Mouse (Mus musculus): Measurements from ENCODE around the gene Tmtc1. TPM values are rescaled to one million over a fixed set of nuclear protein-coding genes. Genes with fewer than 3 reads are reported as not detected.
A peak's percentile ranks its signal among the peaks of the same experiment; 100 is the strongest.

Tmtc1 gene
- polyA plus RNA-seq, 1 experiment from 2014 or later = 0.93 TPM

DNA sequence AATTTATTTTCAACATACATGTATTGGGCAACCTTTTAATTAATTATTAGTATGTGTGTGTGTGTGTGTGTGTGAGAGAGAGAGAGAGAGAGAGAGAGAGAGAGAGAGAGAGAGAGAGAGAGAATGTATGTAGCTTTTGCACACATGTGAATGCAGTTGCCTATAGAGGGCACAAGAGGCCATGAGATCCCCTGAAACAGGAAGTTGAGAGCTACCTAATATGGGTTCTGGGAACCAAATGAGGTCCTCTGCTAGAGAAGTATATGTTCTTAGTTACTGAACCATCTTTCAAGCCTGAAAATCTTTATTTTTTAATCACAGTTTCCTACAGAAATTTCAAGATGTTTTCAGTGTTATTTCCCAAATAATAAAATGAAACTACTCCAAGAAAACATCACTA lies 30.6 kb downstream of the Tmtc1 start:
- Histone ChIP-seq H3K4me2 (replicated peaks; ENCODE audit: low read depth) (no peak overlapping the region), H3K27ac (replicated peaks) (no peak overlapping the region), H3K4me1 (replicated peaks; ENCODE audit: control insufficient read depth, insufficient read depth) (no peaks in the 10 kb centered on the region), H3K27me3 (ENCODE audit: control insufficient read depth, insufficient read depth, low read length) (no peaks in the 10 kb centered on the region), H3K9me3 (ENCODE audit: control insufficient read depth, low read length) (no peaks in the 10 kb centered on the region), H3K36me3 (ENCODE audit: control insufficient read depth, insufficient read depth, low read length) (peaks cover 2% of the 10 kb centered on the region; the same call in 1 of the 2 replicates), H3K9ac (ENCODE audit: low read length) (no peak overlapping the region), H3K4me3 (ENCODE audit: low read depth, low read length) (no peak overlapping the region)
- DNase-seq (ENCODE audit: low spot score) (no peak), ATAC-seq (ENCODE audit: low FRiP score, low TSS enrichment) (no peak)
- TF ChIP-seq CTCF (IDR thresholded peaks at IDR 0.05; ENCODE audit: low read depth) (peak; percentile 44), EP300 (optimal IDR thresholded peaks at IDR 0.05) (no peak)

DNA sequence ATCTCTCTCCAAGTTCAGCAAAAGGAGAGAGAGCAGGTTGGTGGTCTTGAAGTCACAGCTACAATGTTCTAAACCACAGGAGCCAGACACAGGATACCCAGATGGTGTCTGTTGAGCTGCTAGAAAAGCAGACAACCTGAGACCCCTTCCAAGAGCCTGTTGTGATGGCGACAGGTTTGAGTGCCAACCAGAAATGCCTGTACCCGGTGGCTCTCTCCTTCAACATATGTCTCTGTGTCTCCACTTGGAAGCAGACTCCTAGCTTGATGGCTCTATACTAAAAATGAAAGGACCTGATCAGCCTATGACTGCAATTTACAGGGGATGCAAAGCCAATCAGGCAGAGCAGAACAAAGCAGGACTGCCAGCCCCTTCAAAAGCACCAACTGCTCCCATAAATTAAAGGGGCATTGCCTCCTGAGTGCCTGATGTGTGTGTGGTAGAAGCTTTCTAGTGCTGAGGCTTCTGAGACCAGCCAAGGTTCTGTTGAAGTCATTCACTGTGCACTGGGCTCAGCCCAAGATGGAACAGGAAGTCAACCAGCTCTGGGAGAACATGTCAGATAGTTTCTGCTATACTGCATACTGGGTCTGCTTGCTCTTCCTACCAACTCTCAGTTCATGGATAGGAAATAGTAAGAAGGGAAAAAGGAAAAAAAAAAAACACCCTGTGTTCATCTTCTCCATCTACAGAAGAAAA lies 37.2 kb downstream of the Tmtc1 start:
- Histone ChIP-seq H3K36me3 (ENCODE audit: control insufficient read depth, insufficient read depth, low read length) (no peaks in the 10 kb centered on the region), H3K4me1 (replicated peaks; ENCODE audit: control insufficient read depth, insufficient read depth) (no peaks in the 10 kb centered on the region), H3K9me3 (ENCODE audit: control insufficient read depth, low read length) (no peaks in the 10 kb centered on the region), H3K27ac (replicated peaks) (no peak overlapping the region), H3K4me3 (ENCODE audit: low read depth, low read length) (no peak overlapping the region), H3K27me3 (ENCODE audit: control insufficient read depth, insufficient read depth, low read length) (no peaks in the 10 kb centered on the region), H3K9ac (ENCODE audit: low read length) (no peak overlapping the region), H3K4me2 (replicated peaks; ENCODE audit: low read depth) (no peak overlapping the region)
- DNase-seq (ENCODE audit: low spot score) (no peak), ATAC-seq (ENCODE audit: low FRiP score, low TSS enrichment) (no peak)
- TF ChIP-seq CTCF (IDR thresholded peaks at IDR 0.05; ENCODE audit: low read depth) (no peak), EP300 (optimal IDR thresholded peaks at IDR 0.05) (no peak)
- 76% methylated on average over 2 of the region's 2 CpGs for WGBS

DNA sequence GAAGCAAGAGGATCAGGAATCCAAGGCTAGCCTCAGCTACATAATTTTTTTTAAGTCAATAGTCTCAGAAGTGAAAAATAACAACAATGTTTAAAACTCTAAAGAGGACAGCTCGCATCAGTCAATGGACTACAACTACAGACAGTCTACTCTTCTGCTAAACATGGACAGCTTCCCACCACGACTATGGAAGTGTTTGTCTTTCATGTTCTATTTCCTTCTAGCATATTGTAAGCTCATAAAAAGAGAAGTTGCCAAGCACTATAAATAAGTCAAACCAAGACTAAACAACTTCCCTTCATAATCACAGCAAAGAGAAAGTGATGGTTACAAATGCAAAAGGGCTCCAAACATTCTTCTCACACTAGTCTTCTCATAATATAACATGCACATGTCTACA lies 38.6 kb downstream of the Tmtc1 start:
- DNase-seq (ENCODE audit: low spot score) = no peak
- 33% methylated on average over 2 of the region's 2 CpGs for WGBS

DNA sequence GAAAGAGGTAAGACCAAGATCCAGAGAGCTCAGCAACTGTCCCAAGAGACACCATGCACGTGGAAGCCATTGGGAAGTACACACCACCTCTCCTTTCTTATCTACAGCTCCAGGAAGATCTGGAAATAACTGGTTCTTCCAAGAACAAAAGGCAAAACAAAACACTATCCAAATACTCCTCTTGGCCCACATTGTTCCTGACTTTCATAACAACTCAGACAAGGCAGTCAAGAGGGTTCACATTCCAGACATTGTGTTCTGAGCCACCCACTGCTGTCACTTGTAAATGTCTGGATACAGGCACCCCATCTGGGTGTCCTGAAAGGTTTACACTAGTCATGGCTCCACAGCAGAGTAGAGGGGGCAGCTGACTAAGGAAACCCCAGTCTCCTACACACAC lies 39.7 kb downstream of the Tmtc1 start:
- H3K9ac ChIP-seq (ENCODE audit: low read length) = no peak overlapping the region
- no peak overlapping the region for H3K4me2 ChIP-seq (replicated peaks; ENCODE audit: low read depth)
- H3K9me3 ChIP-seq (ENCODE audit: control insufficient read depth, low read length) = no peaks in the 10 kb centered on the region
- H3K27ac ChIP-seq (replicated peaks) = 0 out of 2 replicates have a peak overlapping the region, but pooled peaks have one; percentile 49
- no peaks in the 10 kb centered on the region for H3K36me3 ChIP-seq (ENCODE audit: control insufficient read depth, insufficient read depth, low read length)
- H3K27me3 ChIP-seq (ENCODE audit: control insufficient read depth, insufficient read depth, low read length) = no peaks in the 10 kb centered on the region
- no peaks in the 10 kb centered on the region for H3K4me1 ChIP-seq (replicated peaks; ENCODE audit: control insufficient read depth, insufficient read depth)
- H3K4me3 ChIP-seq (ENCODE audit: low read depth, low read length) = no peak overlapping the region
- TF ChIP-seq CTCF (IDR thresholded peaks at IDR 0.05; ENCODE audit: low read depth) = no peak
- ATAC-seq (ENCODE audit: low FRiP score, low TSS enrichment) (peak; percentile 61; the same call in 1 of the 2 replicates), DNase-seq (ENCODE audit: low spot score) (no peak)
- 24% methylated on average over 1 of the region's 1 CpGs for WGBS

More for the DNA sequence above, 38.6 kb downstream of the Tmtc1 start:
- Histone ChIP-seq H3K4me3 (ENCODE audit: low read depth, low read length) (no peak overlapping the region), H3K9ac (ENCODE audit: low read length) (no peak overlapping the region), H3K27me3 (ENCODE audit: control insufficient read depth, insufficient read depth, low read length) (no peaks in the 10 kb centered on the region), H3K4me2 (replicated peaks; ENCODE audit: low read depth) (no peak overlapping the region), H3K9me3 (ENCODE audit: control insufficient read depth, low read length) (no peaks in the 10 kb centered on the region), H3K27ac (replicated peaks) (no peak overlapping the region), H3K36me3 (ENCODE audit: control insufficient read depth, insufficient read depth, low read length) (no peaks in the 10 kb centered on the region), H3K4me1 (replicated peaks; ENCODE audit: control insufficient read depth, insufficient read depth) (no peaks in the 10 kb centered on the region)
- ATAC-seq (ENCODE audit: low FRiP score, low TSS enrichment) = no peak
- TF ChIP-seq EP300 (optimal IDR thresholded peaks at IDR 0.05) = no peak
- TF ChIP-seq CTCF (IDR thresholded peaks at IDR 0.05; ENCODE audit: low read depth) = no peak

DNA sequence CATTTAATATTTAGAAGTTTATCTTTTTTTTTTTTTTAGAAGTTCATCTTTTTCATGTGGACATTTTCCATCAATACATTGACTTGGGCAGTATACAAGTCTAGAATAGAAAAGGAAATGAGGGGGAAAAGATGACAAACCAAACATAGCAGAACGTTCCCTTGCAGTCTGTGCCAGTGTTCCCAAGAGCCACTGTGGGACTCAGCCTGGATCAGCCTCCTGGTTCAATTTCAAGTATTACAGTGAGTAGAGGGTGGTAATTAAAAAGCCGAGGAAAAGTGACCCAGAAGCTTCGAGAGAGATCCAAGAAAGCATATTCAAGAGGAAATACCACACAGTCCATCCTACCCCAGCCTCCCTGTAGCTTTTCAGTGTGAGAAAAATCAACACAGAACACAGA lies 40.4 kb downstream of the Tmtc1 start:
- ATAC-seq (ENCODE audit: low FRiP score, low TSS enrichment) (no peak), DNase-seq (ENCODE audit: low spot score) (no peak)
- H3K9me3 ChIP-seq (ENCODE audit: control insufficient read depth, low read length) = no peaks in the 10 kb centered on the region
- H3K36me3 ChIP-seq (ENCODE audit: control insufficient read depth, insufficient read depth, low read length) = no peaks in the 10 kb centered on the region
- no peak overlapping the region for H3K9ac ChIP-seq (ENCODE audit: low read length)
- no peaks in the 10 kb centered on the region for H3K27me3 ChIP-seq (ENCODE audit: control insufficient read depth, insufficient read depth, low read length)
- H3K4me2 ChIP-seq (replicated peaks; ENCODE audit: low read depth) = no peak overlapping the region
- no peak for TF ChIP-seq CTCF (IDR thresholded peaks at IDR 0.05; ENCODE audit: low read depth)
- no peak for TF ChIP-seq EP300 (optimal IDR thresholded peaks at IDR 0.05)
- H3K4me3 ChIP-seq (ENCODE audit: low read depth, low read length) = no peak overlapping the region
- H3K4me1 ChIP-seq (replicated peaks; ENCODE audit: control insufficient read depth, insufficient read depth) = no peaks in the 10 kb centered on the region
- no peak overlapping the region for H3K27ac ChIP-seq (replicated peaks)
- WGBS = 65% methylated on average over 3 of the region's 3 CpGs

DNA sequence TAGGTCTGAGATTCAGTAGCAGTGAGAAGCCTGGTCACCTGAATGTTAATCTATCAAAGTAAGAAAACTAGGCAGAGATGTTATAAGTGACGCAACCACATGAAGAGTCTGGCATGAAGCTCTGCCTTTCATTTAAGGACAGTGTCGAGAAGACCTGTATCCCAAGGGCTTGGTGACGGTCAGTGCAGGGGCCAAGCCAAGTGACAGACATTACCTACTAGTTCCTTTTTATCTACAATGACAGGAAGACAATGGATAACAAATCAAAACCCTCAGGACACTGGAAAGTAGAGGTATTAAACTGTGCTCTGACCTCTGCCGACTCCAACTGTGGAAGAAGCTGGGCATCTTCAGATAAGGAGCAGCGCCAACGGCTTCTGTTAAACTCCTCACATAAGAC lies 43.2 kb downstream of the Tmtc1 start:
- H3K9me3 ChIP-seq (ENCODE audit: control insufficient read depth, low read length) = no peaks in the 10 kb centered on the region
- no peak overlapping the region for H3K27ac ChIP-seq (replicated peaks)
- 89% methylated on average over 6 of the region's 6 CpGs for WGBS
- no peaks in the 10 kb centered on the region for H3K27me3 ChIP-seq (ENCODE audit: control insufficient read depth, insufficient read depth, low read length)
- no peak overlapping the region for H3K4me2 ChIP-seq (replicated peaks; ENCODE audit: low read depth)
- no peak overlapping the region for H3K9ac ChIP-seq (ENCODE audit: low read length)
- no peaks in the 10 kb centered on the region for H3K4me1 ChIP-seq (replicated peaks; ENCODE audit: control insufficient read depth, insufficient read depth)
- H3K4me3 ChIP-seq (ENCODE audit: low read depth, low read length) = no peak overlapping the region
- no peak for TF ChIP-seq EP300 (optimal IDR thresholded peaks at IDR 0.05)
- no peak for TF ChIP-seq CTCF (IDR thresholded peaks at IDR 0.05; ENCODE audit: low read depth)
- no peak for DNase-seq (ENCODE audit: low spot score)
- no peak for ATAC-seq (ENCODE audit: low FRiP score, low TSS enrichment)
- H3K36me3 ChIP-seq (ENCODE audit: control insufficient read depth, insufficient read depth, low read length) = no peaks in the 10 kb centered on the region

Measured in stomach, postnatal 0 days (tissue).